Mouse (Mus musculus) heart, postnatal 36 days (tissue): ENCODE data around the gene Setdb1. TPM values are rescaled to one million over a fixed set of nuclear protein-coding genes. Genes with fewer than 3 reads are reported as not detected.

Experiments
- DNase-seq, 2 experiments: peaks; one replicate each; pipeline ENCODE4 v3.0.0; 2021 to 2022
- intact Hi-C: fragments of 180-260 bp; cut with DNase I; formaldehyde crosslinking; loops from one replicate; pipeline ENCODE4 v1.15.1; 2025
- total RNA-seq, 2 experiments: library from RNA; stranded (reverse); gene quantifications; 2 replicates each; pipeline ENCODE4 v1.2.3; 2021

Gene Setdb1
- total RNA-seq, 2 experiments from 2014 or later: 12.6 to 13.8 TPM

DNA sequence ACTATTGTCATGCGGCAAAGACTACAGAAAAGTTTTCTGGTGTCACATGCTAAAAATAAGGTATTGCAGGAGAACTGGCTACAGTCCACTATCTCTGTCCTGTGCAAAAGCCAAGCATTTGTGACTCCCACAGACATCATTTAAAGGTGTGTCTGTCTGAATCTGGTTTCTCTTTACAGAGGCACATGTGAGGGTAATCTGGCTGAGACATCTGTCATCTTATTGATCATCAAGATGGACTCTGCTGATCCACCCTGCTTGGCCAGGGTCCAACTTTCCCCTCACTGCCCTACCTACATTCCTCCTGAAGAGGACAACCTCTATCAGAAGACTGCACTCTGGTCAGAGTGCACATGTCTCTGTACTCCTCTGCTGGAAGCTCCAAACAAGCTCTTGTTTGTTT lies 79.9 kb downstream of the Setdb1 start:
- no peak for DNase-seq
- intact Hi-C loops: no loop called here

DNA sequence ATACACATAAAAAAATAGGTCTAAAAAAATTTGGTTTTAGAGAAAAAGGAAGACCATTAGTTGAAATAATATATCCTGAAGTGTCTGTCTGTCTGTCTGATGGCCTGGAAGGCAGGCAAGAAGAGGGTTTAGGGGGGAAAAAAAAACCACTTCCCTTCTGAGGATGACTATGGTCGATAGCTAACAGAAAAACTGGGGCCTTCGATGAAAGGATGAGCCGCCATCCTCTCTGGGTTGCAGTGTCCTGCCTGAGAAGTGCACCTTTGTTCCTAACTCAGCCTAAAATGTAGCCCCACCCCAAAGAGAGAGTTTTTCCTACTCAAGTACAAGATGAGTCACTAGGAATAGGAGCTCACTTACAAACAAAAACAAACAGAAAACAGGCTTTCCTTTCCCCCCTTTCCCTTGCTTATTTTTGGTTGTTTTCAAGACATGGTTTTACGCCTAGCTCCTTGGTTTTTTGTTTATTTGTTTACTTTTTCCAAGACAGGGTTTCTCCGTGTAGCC lies 80.5 kb downstream of the Setdb1 start:
- intact Hi-C loops: no loop called here

DNA sequence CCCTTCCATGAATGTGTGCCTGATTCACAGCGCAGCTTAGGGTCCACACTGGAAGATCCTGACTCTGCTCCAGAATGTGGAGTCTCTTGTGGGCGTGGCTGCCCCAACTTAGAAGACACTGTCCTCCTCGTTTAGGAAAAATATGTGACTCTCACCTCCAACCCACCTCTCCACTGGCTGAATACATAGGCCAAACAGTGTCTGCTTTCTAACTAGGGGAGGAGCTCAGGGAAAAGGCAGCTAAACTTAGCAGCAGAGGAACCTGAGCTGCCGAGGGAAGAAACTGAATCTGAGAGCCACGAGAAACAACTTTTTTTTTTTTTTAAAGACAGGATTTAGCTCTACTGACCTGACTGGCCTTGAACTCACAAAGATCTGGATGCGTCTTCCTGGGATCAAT lies 81.8 kb downstream of the Setdb1 start:
- DNase-seq: no peak
- intact Hi-C loops: no loop called here

More for the DNA sequence above, 80.5 kb downstream of the Setdb1 start:
- DNase-seq: no peak

DNA sequence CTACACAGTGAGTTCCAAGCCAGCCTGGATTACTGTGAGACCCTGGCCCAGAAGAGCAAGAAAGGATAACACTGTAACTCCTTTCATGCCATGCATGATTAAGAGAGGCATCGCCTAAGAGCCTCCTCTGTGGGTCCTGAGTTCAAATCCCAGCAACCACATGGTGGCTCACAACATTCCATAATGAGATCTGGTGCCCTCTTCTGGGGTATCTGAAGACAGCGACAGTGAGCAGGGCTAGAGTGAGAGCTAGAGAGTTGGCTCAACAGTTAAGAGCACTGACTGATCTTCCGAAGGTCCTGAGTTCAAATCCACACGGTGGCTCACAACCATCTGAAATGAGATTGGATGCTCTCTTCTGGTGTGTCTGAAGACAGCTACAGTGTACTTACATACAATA lies 82.5 kb downstream of the Setdb1 start:
- no peak for DNase-seq
- intact Hi-C loops: no loop called here

Other genes with a start within 250 kb of the Setdb1 start
- gene Vps72, start 246.2 kb downstream of the Setdb1 start, total RNA-seq: 10 to 100 TPM; 31.7 to 35.2 TPM
- 10 to 100 TPM; 17.6 to 29.1 TPM for gene Tmod4, start 232.7 kb downstream of the Setdb1 start, total RNA-seq
- 10 to 100 TPM; 24.1 to 37.5 TPM for gene Scnm1, start 223.2 kb downstream of the Setdb1 start, total RNA-seq
- gene Lysmd1, start 223.1 kb downstream of the Setdb1 start, total RNA-seq: 1 to 10 TPM; 5.8 to 6.5 TPM
- 1 to 10 TPM; 1.4 to 2.7 TPM for gene Tnfaip8l2, start 214.8 kb downstream of the Setdb1 start, total RNA-seq
- 10 to 100 TPM in 1 of 2 experiments, 1 to 10 TPM in 1; 4.7 to 10.2 TPM for gene Sema6c, start 196.7 kb downstream of the Setdb1 start, total RNA-seq
- 10 to 100 TPM; 10.9 to 11.7 TPM for gene Gabpb2, start 139.3 kb downstream of the Setdb1 start, total RNA-seq
- 10 to 100 TPM; 20.4 to 22.8 TPM for gene Cdc42se1, start 128.5 kb downstream of the Setdb1 start, total RNA-seq
- gene Mllt11, start 125.0 kb downstream of the Setdb1 start, total RNA-seq: 1 to 10 TPM; 6.1 to 8.5 TPM
- gene Gm128, start 115.6 kb downstream of the Setdb1 start, total RNA-seq: not detected
- gene Bnipl, start 106.0 kb downstream of the Setdb1 start, total RNA-seq: not detected
- 10 to 100 TPM; 26.7 to 26.8 TPM for gene Mindy1, start 75.9 kb downstream of the Setdb1 start, total RNA-seq
- 10 to 100 TPM; 24.1 to 26.6 TPM for gene Prune1, start 75.1 kb downstream of the Setdb1 start, total RNA-seq
- gene Anxa9, start 50.0 kb downstream of the Setdb1 start, total RNA-seq: under 1 TPM; 0.53 to 0.60 TPM
- 10 to 100 TPM; 36.4 to 45.9 TPM for gene Cers2, start 42.4 kb downstream of the Setdb1 start, total RNA-seq
- gene 4930558C23Rik, start 45.6 kb upstream of the Setdb1 start, total RNA-seq: not detected
- 10 to 100 TPM; 39.7 to 43.0 TPM for gene Arnt, start 77.2 kb upstream of the Setdb1 start, total RNA-seq
- gene Ctsk, start 142.1 kb upstream of the Setdb1 start, total RNA-seq: 1 to 10 TPM; 9.5 to 9.6 TPM
- 10 to 100 TPM; 12.8 to 27.3 TPM for gene Ctss, start 169.6 kb upstream of the Setdb1 start, total RNA-seq
- not detected for gene Hormad1, start 202.5 kb upstream of the Setdb1 start, total RNA-seq
- 10 to 100 TPM; 19.1 to 20.0 TPM for gene Golph3l, start 231.7 kb upstream of the Setdb1 start, total RNA-seq